Mouse (Mus musculus): ENCODE measurements at regions not wholly inside any gene's neighbourhood (a gene's known extent, or its start where the extent isn't known, plus 50 kb on each side); places are given as distances from the start of the nearest gene placed in this dataset.

DNA sequence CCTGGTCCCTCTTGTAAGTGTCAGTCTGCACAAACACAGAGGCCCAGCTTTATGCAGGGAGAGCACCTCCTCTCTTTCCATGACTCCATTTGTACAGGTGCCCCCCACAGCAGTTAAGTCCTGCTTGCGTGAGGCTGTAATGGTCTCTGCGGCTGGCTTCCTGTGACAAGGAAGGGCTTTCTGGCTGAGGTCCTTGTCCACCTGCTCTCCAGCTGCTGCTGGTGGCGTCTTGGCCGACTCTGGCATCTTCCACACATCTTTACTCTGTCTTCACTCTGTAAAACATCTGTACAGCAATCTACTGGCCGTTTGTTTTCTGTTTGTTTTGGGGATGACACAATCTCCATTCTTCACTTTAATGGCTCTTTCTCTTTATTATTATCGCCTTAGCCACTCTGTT is 60.8 kb downstream of the Rpusd4 start:
- no peak overlapping the region for H3K4me3 ChIP-seq (ENCODE audit: low read depth, low read length)
- H3K4me1 ChIP-seq (ENCODE audit: control insufficient read depth, insufficient read depth, low read length), result peaks cover 16% of the 10 kb centered on the region
- no peak for ATAC-seq
- no peak overlapping the region for H3K4me2 ChIP-seq (ENCODE audit: low read length)
- H3K36me3 ChIP-seq (ENCODE audit: control insufficient read depth, insufficient read depth, low read length), result no peaks in the 10 kb centered on the region
- WGBS, result 80% methylated on average over 6 of the region's 6 CpGs
- H3K27ac ChIP-seq (ENCODE audit: low read length), result no peak overlapping the region
- H3K27me3 ChIP-seq (ENCODE audit: control insufficient read depth, insufficient read depth, low read depth, low read length), result peaks cover 14% of the 10 kb centered on the region
- no peak overlapping the region for H3K9ac ChIP-seq (ENCODE audit: low read depth, low read length)
- H3K9me3 ChIP-seq (replicated peaks; ENCODE audit: control insufficient read depth, low read length, poor library complexity, severe bottlenecking), result no peaks in the 10 kb centered on the region

DNA sequence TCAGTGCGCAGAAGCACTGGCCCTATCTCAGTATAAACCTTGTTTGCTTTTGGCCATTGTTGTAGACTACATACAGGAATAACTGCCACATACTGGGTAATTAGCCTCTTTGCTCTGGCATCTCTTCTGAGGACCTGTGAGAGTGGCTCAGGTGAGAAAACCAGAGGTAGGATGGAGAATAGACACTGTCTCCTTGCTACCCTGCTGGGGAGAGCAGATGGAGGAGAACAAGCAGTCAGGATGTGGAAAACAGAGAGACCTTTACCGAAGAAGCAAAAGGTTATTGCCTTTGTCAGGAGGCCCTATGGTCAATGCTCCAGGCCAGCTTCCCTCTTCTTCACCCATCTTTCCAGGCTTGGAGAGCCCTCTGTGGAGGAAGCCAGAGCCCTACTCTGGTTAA is 62.7 kb downstream of the Rpusd4 start:
- Histone ChIP-seq H3K4me3 (ENCODE audit: low read depth, low read length) (no peak overlapping the region), H3K36me3 (ENCODE audit: control insufficient read depth, insufficient read depth, low read length) (no peaks in the 10 kb centered on the region), H3K27me3 (ENCODE audit: control insufficient read depth, insufficient read depth, low read depth, low read length) (peaks cover 15% of the 10 kb centered on the region), H3K4me1 (ENCODE audit: control insufficient read depth, insufficient read depth, low read length) (peaks cover 16% of the 10 kb centered on the region), H3K27ac (ENCODE audit: low read length) (peak overlapping the region; percentile 8; the same call in 1 of the 2 replicates), H3K4me2 (ENCODE audit: low read length) (no peak overlapping the region), H3K9me3 (replicated peaks; ENCODE audit: control insufficient read depth, low read length, poor library complexity, severe bottlenecking) (no peaks in the 10 kb centered on the region), H3K9ac (ENCODE audit: low read depth, low read length) (no peak overlapping the region)
- 74% methylated on average over 2 of the region's 2 CpGs for WGBS
- ATAC-seq, result no peak

DNA sequence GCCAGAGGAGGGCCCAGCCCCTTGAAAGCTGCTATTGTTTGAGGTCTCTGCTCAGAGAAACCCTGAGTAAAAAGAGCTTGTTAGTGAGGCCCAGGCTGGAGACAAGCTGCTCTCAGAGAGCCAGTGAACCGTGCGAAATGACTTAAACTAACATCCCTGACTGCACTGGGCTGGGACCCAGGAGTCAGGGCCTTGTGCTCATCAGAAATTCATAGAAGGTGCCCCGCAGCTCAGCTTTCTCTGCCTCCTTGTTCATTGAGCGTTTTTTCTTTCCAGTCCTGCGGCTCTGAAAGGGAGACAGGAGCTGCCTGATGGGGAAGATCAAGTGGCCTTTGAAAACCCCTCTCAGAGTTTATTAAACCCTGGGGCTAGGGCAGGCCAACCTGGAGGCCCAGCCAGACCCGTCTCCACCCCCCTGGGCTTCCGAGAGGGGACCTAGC is 63.6 kb downstream of the Rpusd4 start:
- peak; percentile 87 for ATAC-seq
- peaks cover 23% of the 10 kb centered on the region for H3K4me1 ChIP-seq (ENCODE audit: control insufficient read depth, insufficient read depth, low read length)
- H3K4me2 ChIP-seq (ENCODE audit: low read length), result no peak overlapping the region
- 3% methylated on average over 7 of the region's 7 CpGs for WGBS
- H3K27ac ChIP-seq (ENCODE audit: low read length), result peak overlapping the region; percentile 4
- H3K9ac ChIP-seq (ENCODE audit: low read depth, low read length), result no peak overlapping the region
- H3K27me3 ChIP-seq (ENCODE audit: control insufficient read depth, insufficient read depth, low read depth, low read length), result peaks cover 15% of the 10 kb centered on the region
- H3K4me3 ChIP-seq (ENCODE audit: low read depth, low read length), result no peak overlapping the region
- no peaks in the 10 kb centered on the region for H3K9me3 ChIP-seq (replicated peaks; ENCODE audit: control insufficient read depth, low read length, poor library complexity, severe bottlenecking)
- H3K36me3 ChIP-seq (ENCODE audit: control insufficient read depth, insufficient read depth, low read length), result no peaks in the 10 kb centered on the region

DNA sequence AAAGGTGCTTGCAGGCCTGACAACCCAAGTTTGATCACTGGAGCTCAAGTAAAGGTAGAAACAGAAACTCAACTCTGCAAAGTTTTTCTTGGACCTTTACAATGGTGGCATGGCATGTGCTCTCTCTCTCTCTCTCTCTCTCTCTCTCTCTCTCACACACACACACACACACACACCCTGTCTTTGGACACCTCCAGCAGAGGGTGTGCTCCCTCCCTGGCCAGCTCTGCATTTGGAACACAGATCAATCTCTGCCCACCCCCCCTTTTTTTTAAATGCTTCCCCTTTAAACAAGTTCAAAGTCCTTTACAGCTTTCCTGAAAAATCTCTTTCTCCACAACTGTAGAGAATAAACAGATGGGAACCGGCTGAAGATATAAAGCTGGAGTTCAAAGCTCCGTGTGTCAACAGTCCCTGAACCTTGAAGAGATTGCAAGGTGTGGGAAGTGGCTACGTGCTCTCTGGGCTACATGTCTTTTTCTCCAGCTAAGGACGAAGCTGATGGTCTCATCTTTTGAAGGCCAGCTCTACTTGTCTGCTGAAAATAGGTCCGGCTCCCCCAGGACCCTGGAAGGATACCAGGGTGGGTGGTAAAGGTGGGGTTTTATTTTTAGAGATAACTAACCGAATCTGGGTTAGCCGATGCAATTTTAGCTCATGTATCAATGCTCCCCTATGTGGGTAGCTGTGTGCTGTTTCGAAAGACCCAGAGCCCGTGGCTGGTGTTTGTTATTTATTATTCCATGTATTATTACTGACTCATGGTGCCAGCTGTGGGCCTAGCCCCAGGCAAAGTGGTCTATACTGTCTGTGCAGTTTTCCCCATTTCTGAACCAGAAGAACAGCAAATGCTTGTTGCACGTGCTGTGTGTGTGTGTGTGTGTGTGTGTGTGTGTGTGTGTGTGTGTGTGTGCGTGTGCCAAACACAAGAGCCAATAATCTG is 65.3 kb downstream of the Rpusd4 start:
- Histone ChIP-seq H3K4me2 (ENCODE audit: low read length) (no peak overlapping the region), H3K9me3 (replicated peaks; ENCODE audit: control insufficient read depth, low read length, poor library complexity, severe bottlenecking) (no peaks in the 10 kb centered on the region), H3K27ac (ENCODE audit: low read length) (no peak overlapping the region), H3K36me3 (ENCODE audit: control insufficient read depth, insufficient read depth, low read length) (no peaks in the 10 kb centered on the region), H3K4me3 (ENCODE audit: low read depth, low read length) (no peak overlapping the region), H3K27me3 (ENCODE audit: control insufficient read depth, insufficient read depth, low read depth, low read length) (peaks cover 15% of the 10 kb centered on the region), H3K9ac (ENCODE audit: low read depth, low read length) (no peak overlapping the region), H3K4me1 (ENCODE audit: control insufficient read depth, insufficient read depth, low read length) (peaks cover 25% of the 10 kb centered on the region)
- no peak for ATAC-seq
- WGBS, result 65% methylated on average over 11 of the region's 11 CpGs

GRCm38 (mm10) chr9:35333631-35334005 is 66.0 kb downstream of the Rpusd4 start:
- ATAC-seq, result no peak
- no peaks in the 10 kb centered on the region for H3K36me3 ChIP-seq (ENCODE audit: control insufficient read depth, insufficient read depth, low read length)
- H3K4me1 ChIP-seq (ENCODE audit: control insufficient read depth, insufficient read depth, low read length), result peaks cover 25% of the 10 kb centered on the region
- peaks cover 15% of the 10 kb centered on the region for H3K27me3 ChIP-seq (ENCODE audit: control insufficient read depth, insufficient read depth, low read depth, low read length)
- H3K9me3 ChIP-seq (replicated peaks; ENCODE audit: control insufficient read depth, low read length, poor library complexity, severe bottlenecking), result no peaks in the 10 kb centered on the region
- H3K4me2 ChIP-seq (ENCODE audit: low read length), result no peak overlapping the region
- WGBS, result 76% methylated on average over 8 of the region's 8 CpGs
- H3K4me3 ChIP-seq (ENCODE audit: low read depth, low read length), result no peak overlapping the region
- H3K9ac ChIP-seq (ENCODE audit: low read depth, low read length), result no peak overlapping the region
- H3K27ac ChIP-seq (ENCODE audit: low read length), result no peak overlapping the region

GRCm38 (mm10) chr9:35334536-35334935 is 66.9 kb downstream of the Rpusd4 start:
- no peaks in the 10 kb centered on the region for H3K9me3 ChIP-seq (replicated peaks; ENCODE audit: control insufficient read depth, low read length, poor library complexity, severe bottlenecking)
- WGBS, result 56% methylated on average over 5 of the region's 5 CpGs
- H3K27ac ChIP-seq (ENCODE audit: low read length), result no peak overlapping the region
- H3K27me3 ChIP-seq (ENCODE audit: control insufficient read depth, insufficient read depth, low read depth, low read length), result peaks cover 8% of the 10 kb centered on the region
- H3K4me3 ChIP-seq (ENCODE audit: low read depth, low read length), result no peak overlapping the region
- ATAC-seq, result no peak
- no peaks in the 10 kb centered on the region for H3K36me3 ChIP-seq (ENCODE audit: control insufficient read depth, insufficient read depth, low read length)
- H3K9ac ChIP-seq (ENCODE audit: low read depth, low read length), result no peak overlapping the region
- no peak overlapping the region for H3K4me2 ChIP-seq (ENCODE audit: low read length)
- peaks cover 25% of the 10 kb centered on the region for H3K4me1 ChIP-seq (ENCODE audit: control insufficient read depth, insufficient read depth, low read length)

DNA sequence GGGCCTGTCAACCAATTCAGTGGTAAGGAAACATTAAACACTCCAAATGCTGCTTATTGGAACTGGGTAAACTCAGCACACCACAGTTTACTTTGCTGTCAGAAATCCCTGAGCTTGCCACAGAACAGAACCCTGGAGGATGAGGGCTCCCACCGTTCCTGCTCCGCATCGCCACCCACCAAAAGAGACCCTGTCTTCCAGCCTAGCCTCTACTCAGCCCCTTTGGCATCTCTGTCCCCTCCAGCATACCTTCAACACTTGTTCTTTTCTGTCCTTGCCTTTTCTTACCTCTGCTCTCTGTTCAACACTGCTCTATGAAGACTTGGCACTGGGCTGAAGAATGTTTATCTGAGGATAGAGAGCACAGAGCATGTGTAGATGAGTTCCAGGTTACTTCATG is 67.5 kb downstream of the Rpusd4 start:
- Histone ChIP-seq H3K36me3 (ENCODE audit: control insufficient read depth, insufficient read depth, low read length) (no peaks in the 10 kb centered on the region), H3K4me2 (ENCODE audit: low read length) (no peak overlapping the region), H3K9ac (ENCODE audit: low read depth, low read length) (no peak overlapping the region), H3K4me3 (ENCODE audit: low read depth, low read length) (no peak overlapping the region), H3K27ac (ENCODE audit: low read length) (no peak overlapping the region), H3K27me3 (ENCODE audit: control insufficient read depth, insufficient read depth, low read depth, low read length) (peaks cover 6% of the 10 kb centered on the region), H3K4me1 (ENCODE audit: control insufficient read depth, insufficient read depth, low read length) (peaks cover 25% of the 10 kb centered on the region), H3K9me3 (replicated peaks; ENCODE audit: control insufficient read depth, low read length, poor library complexity, severe bottlenecking) (no peaks in the 10 kb centered on the region)
- no peak for ATAC-seq
- 76% methylated on average over 3 of the region's 3 CpGs for WGBS

DNA sequence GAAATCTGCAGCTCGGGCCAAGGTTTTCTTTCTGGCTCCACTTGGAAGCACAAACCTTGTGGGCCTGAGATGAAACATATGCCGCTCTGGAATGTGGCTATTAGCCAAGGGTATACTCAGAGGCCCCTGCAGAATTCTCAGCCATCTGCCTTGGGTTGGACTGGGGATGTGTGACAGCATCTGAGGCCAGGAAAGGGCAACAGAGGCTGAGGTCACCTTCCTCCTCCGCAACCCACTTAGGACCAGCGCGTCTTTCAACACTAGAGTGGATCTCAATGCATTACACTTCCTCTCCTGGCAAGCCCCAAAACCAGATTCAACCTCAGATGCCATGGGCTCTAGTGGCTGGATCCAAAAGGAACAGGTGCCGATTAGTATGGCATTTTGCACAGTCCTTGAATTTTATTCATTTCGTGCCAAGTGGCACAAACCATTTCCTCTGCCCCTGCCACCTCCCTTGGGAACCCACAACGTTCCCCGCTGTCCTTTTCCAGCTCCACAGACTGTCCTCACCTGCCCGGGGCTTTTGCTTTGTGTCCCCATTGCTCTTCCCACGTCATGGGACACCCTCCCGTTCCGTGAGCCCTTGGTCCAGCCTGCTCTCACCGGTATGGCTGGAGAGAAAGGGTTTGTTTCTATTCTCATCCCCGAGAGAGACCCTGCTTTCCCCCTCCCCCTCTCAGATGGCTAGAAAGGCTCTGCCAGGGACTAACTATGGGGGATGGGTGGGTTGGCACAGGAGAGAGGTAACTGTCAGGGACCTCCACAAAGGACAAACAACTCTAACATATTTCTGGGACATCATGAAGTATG is 68.4 kb downstream of the Rpusd4 start:
- Histone ChIP-seq H3K4me2 (ENCODE audit: low read length) (no peak overlapping the region), H3K4me1 (ENCODE audit: control insufficient read depth, insufficient read depth, low read length) (peaks cover 20% of the 10 kb centered on the region), H3K27ac (ENCODE audit: low read length) (no peak overlapping the region), H3K9me3 (replicated peaks; ENCODE audit: control insufficient read depth, low read length, poor library complexity, severe bottlenecking) (no peaks in the 10 kb centered on the region), H3K4me3 (ENCODE audit: low read depth, low read length) (no peak overlapping the region), H3K36me3 (ENCODE audit: control insufficient read depth, insufficient read depth, low read length) (no peaks in the 10 kb centered on the region), H3K27me3 (ENCODE audit: control insufficient read depth, insufficient read depth, low read depth, low read length) (peaks cover 6% of the 10 kb centered on the region), H3K9ac (ENCODE audit: low read depth, low read length) (no peak overlapping the region)
- 57% methylated on average over 15 of the region's 15 CpGs for WGBS
- ATAC-seq, result peak; percentile 16; the same call in 1 of the 2 replicates

DNA sequence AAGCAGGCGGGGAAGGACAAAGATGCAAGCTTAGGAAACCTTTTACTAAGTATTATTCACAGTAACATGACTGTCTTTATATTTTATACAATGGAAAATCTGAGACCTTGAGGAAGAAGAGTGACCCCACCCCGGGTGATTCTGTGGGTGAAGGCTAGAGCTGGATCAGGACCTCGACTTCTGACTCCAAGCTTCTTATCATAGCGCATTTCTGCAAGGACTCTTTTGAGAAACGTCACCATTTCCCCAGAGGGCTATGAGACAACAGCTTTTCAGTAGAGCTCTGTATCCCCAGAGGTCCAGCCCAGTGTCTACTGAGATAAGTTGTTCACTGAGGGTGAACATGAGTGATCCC is 69.0 kb downstream of the Rpusd4 start:
- Histone ChIP-seq H3K4me3 (ENCODE audit: low read depth, low read length) (no peak overlapping the region), H3K27me3 (ENCODE audit: control insufficient read depth, insufficient read depth, low read depth, low read length) (peaks cover 6% of the 10 kb centered on the region), H3K27ac (ENCODE audit: low read length) (no peak overlapping the region), H3K36me3 (ENCODE audit: control insufficient read depth, insufficient read depth, low read length) (no peaks in the 10 kb centered on the region), H3K9ac (ENCODE audit: low read depth, low read length) (no peak overlapping the region), H3K4me2 (ENCODE audit: low read length) (no peak overlapping the region), H3K4me1 (ENCODE audit: control insufficient read depth, insufficient read depth, low read length) (peaks cover 14% of the 10 kb centered on the region), H3K9me3 (replicated peaks; ENCODE audit: control insufficient read depth, low read length, poor library complexity, severe bottlenecking) (no peaks in the 10 kb centered on the region)
- ATAC-seq, result no peak
- 74% methylated on average over 5 of the region's 5 CpGs for WGBS
